Mouse (Mus musculus) forebrain, embryonic 13.5 days (tissue): Measurements from ENCODE around the gene Thrsp. TPM values are rescaled to one million over a fixed set of nuclear protein-coding genes. Genes with fewer than 3 reads are reported as not detected.
"Not testable (repeated sequence)": the region's sequence is repeated elsewhere in the genome, so short reads cannot be mapped to it uniquely, and the experiment has no call there.

Experiments
- ATAC-seq: fragments of 200-750 bp; cut with Nextera tagmentation; 2 replicates; pipeline ENCODE4 v1.8.0; 2017
- H3K27ac ChIP-seq: fragments of 300-500 bp; sonication (generic); 2 replicates; pipeline ENCODE4 v1.5.1; 2015; ENCODE audit warnings: inconsistent platforms, mild to moderate bottlenecking, moderate library complexity
- H3K27me3 ChIP-seq: fragments of 300-500 bp; sonication (generic); 2 replicates; pipeline ENCODE4 v1.6.1; 2015; ENCODE audit warnings: mild to moderate bottlenecking, inconsistent platforms
- H3K36me3 ChIP-seq: fragments of 300-500 bp; sonication (generic); 2 replicates; pipeline ENCODE4 v1.6.1; 2015; ENCODE audit warnings: mild to moderate bottlenecking, inconsistent platforms; ENCODE audit not compliant: poor library complexity, severe bottlenecking
- H3K4me1 ChIP-seq: fragments of 300-500 bp; sonication (generic); 2 replicates; pipeline ENCODE4 v1.6.1; 2015; ENCODE audit warnings: inconsistent platforms
- H3K4me2 ChIP-seq: fragments of 300-500 bp; sonication (generic); 2 replicates; pipeline ENCODE4 v1.6.1; 2015; ENCODE audit warnings: inconsistent platforms, mild to moderate bottlenecking, moderate library complexity
- H3K4me3 ChIP-seq: fragments of 300-500 bp; sonication (generic); 2 replicates; pipeline ENCODE4 v1.5.1; 2015; ENCODE audit warnings: mild to moderate bottlenecking, inconsistent platforms
- H3K9ac ChIP-seq: fragments of 300-500 bp; sonication (generic); 2 replicates; pipeline ENCODE4 v1.6.1; 2015; ENCODE audit warnings: mild to moderate bottlenecking, inconsistent platforms
- H3K9me3 ChIP-seq: fragments of 300-500 bp; sonication (generic); replicated peaks from 2 replicates; pipeline ENCODE4 v1.6.1; 2016; ENCODE audit warnings: inconsistent platforms
- WGBS: fragments of 180-500 bp; shearing (Covaris S2); methylation state at CpG from one replicate; pipeline ENCODE4 v1.1.7; 2015; 5-methylcytosine and 5-hydroxymethylcytosine counted together
- polyA plus RNA-seq: library from polyadenylated mRNA; unstranded; fragments of >200 nt; fragmentation: Nextera tagmentation; extraction: Ambion mirVana; gene quantifications from 2 replicates; pipeline ENCODE4 v1.2.1, GENCODE M21; 2015

Thrsp gene
- polyA plus RNA-seq: 1.4 and 1.7 TPM in 2 replicates

DNA sequence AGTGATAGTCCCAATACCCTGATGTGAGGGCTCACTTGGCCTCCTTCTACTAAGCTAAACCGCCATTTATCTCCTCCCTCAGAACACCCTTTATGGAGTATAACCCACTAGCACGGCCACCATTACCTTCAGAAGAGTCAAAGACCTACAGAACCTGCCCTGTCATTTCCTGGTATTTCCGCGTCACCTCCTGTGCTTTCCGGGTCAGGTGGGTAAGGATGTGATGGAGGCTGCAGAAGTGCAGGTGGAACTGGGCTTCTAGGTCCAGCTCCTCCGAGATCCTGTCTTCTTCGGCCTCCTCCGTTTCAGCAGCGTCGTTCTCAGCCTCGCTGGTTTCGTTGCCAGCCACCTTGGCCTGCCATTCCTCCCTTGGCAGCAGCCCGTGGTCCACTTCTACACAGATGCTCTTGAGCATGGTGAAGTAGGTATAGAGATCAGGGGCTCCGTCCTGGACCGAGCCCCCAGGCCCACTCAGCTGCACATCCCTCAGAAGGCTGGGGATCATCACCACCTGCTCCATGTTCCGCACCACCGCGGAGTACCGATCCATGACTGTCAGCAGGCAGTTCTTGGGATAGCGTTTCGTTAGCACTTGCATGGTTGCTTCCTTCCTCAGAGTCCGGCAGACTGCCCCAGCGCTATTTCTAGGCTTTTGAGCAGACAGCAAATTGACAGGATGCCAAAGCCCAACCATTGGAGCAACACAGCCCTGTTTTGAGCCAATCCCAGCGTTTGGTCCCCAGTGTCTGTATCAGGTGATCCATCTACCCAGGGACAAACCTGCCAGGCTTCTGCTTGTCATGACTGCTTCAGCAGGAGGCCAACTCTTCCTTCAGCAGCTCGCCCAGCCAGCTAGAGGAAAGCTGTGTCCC lies at the start of gene Thrsp:
Thrsp (minus strand) TSS at position 825 of the 872 bp plus-strand sequence.
- H3K27ac ChIP-seq: no peak within 1 kb of the TSS; the same call in 1 of the 2 replicates
- no peak within 1 kb of the TSS for H3K4me2 ChIP-seq
- no peak within 1 kb of the TSS for H3K9ac ChIP-seq
- no peak within 1 kb of the TSS for H3K4me3 ChIP-seq
- ATAC-seq: peak; percentile 53
- peaks cover 11% of the 10 kb centered on the region for H3K36me3 ChIP-seq
- H3K27me3 ChIP-seq: no peaks in the 10 kb centered on the region
- no peaks in the 10 kb centered on the region for H3K9me3 ChIP-seq
- 80% methylated on average over 25 of the region's 25 CpGs for WGBS
- H3K4me1 ChIP-seq: peaks cover 9% of the 10 kb centered on the region

DNA sequence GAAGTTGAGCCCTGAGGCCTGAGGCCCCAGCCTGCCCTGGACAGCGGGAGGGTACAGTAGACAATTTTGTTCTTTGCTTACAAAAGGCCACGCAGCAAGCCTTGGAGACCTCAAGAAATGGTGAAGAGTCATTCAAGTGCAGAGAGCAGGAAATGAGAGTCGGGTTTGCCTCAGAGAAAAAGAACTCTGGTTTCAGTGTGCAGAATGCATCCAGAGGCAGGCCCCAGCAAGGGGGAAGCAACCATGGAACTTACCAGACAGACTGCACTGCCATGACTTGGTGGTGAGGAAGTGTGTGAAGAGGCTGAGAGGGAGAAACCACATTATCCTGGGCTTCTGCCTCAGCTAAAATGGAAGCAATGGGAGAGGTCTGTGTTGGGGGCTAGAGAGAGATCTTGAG lies 38.0 kb upstream of the Thrsp start:
- no peak overlapping the region for H3K9ac ChIP-seq
- whole genome bisulfite sequencing: 87% methylated on average over 3 of the region's 3 CpGs
- H3K36me3 ChIP-seq: no peaks in the 10 kb centered on the region
- H3K4me1 ChIP-seq: peaks cover 13% of the 10 kb centered on the region
- no peak overlapping the region for H3K4me3 ChIP-seq
- no peak for ATAC-seq
- no peak overlapping the region for H3K4me2 ChIP-seq
- H3K9me3 ChIP-seq: no peaks in the 10 kb centered on the region
- H3K27ac ChIP-seq: no peak overlapping the region
- H3K27me3 ChIP-seq: no peaks in the 10 kb centered on the region

DNA sequence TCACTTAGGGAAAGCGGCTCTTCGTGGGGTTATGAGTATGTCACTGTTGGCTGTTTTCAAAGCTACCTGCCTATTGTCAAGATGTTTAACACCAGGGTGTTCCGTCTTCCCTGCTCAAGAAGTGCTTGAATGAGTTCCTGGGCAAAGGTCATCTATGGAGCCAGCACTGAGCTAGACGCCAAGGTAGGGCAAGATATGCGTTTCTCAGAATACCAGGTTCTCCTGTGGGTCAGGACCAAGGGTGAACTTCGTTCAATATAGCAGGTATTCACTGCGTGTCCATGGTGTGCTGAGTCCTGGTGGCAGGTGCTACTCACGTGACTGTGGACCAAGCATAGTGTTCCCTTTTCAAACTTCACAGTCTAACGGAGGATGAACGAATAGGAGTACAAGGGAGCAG lies 37.3 kb upstream of the Thrsp start:
- no peaks in the 10 kb centered on the region for H3K36me3 ChIP-seq
- WGBS: 95% methylated on average over 10 of the region's 10 CpGs
- H3K4me1 ChIP-seq: peaks cover 13% of the 10 kb centered on the region
- no peak for ATAC-seq
- H3K4me2 ChIP-seq: no peak overlapping the region
- no peak overlapping the region for H3K9ac ChIP-seq
- H3K27me3 ChIP-seq: no peaks in the 10 kb centered on the region
- no peaks in the 10 kb centered on the region; the same call in 1 of the 2 replicates for H3K9me3 ChIP-seq
- H3K27ac ChIP-seq: no peak overlapping the region
- no peak overlapping the region for H3K4me3 ChIP-seq

GRCm38 (mm10) chr7:97453141-97453921 lies 35.8 kb upstream of the Thrsp start:
- ATAC-seq: peak; percentile 61; the same call in 1 of the 2 replicates
- H3K27ac ChIP-seq: no peak overlapping the region
- H3K9ac ChIP-seq: peak overlapping the region; percentile 56; the same call in 1 of the 2 replicates
- H3K4me3 ChIP-seq: peak overlapping the region; percentile 31
- no peaks in the 10 kb centered on the region for H3K36me3 ChIP-seq
- H3K27me3 ChIP-seq: no peaks in the 10 kb centered on the region
- H3K4me1 ChIP-seq: peaks cover 13% of the 10 kb centered on the region
- peak overlapping the region; percentile 62 for H3K4me2 ChIP-seq
- WGBS: 10% methylated on average over 27 of the region's 27 CpGs
- H3K9me3 ChIP-seq: peaks cover 5% of the 10 kb centered on the region

GRCm38 (mm10) chr7:97452196-97452595 lies 34.7 kb upstream of the Thrsp start:
- Histone ChIP-seq H3K4me2 (no peak overlapping the region), H3K4me3 (no peak overlapping the region), H3K36me3 (no peaks in the 10 kb centered on the region), H3K9me3 (peaks cover 5% of the 10 kb centered on the region), H3K4me1 (peaks cover 18% of the 10 kb centered on the region), H3K27me3 (no peaks in the 10 kb centered on the region), H3K9ac (no peak overlapping the region), H3K27ac (no peak overlapping the region)
- 77% methylated on average over 6 of the region's 6 CpGs for WGBS
- no peak for ATAC-seq

- not testable (repeated sequence) for ATAC-seq, H3K36me3 ChIP-seq, H3K4me3 ChIP-seq, H3K4me2 ChIP-seq, H3K27ac ChIP-seq, H3K9ac ChIP-seq, H3K9me3 ChIP-seq, H3K27me3 ChIP-seq
- peaks cover 30% of the 10 kb centered on the region for H3K4me1 ChIP-seq
- 78% methylated on average over 2 of the region's 2 CpGs for WGBS
Observed at GRCm38 (mm10) chr7:97451023-97451422, 33.5 kb upstream of the Thrsp start, which contains the start of gene Kctd14. Gene Kctd14 (plus strand): TSS chr7:97451323.

GRCm38 (mm10) chr7:97447050-97447531 lies 29.6 kb upstream of the Thrsp start:
- H3K4me3 ChIP-seq: no peak overlapping the region
- no peaks in the 10 kb centered on the region for H3K27me3 ChIP-seq
- H3K4me2 ChIP-seq: no peak overlapping the region; the same call in 1 of the 2 replicates
- ATAC-seq: peak; percentile 57
- H3K9ac ChIP-seq: 0 out of 2 replicates have a peak overlapping the region, but pooled peaks have one; percentile 17
- 38% methylated on average over 6 of the region's 6 CpGs for WGBS
- peaks cover 23% of the 10 kb centered on the region for H3K4me1 ChIP-seq
- peak overlapping the region; percentile 98 for H3K27ac ChIP-seq
- peaks cover 5% of the 10 kb centered on the region for H3K9me3 ChIP-seq
- no peaks in the 10 kb centered on the region for H3K36me3 ChIP-seq

GRCm38 (mm10) chr7:97446171-97446925 lies 28.8 kb upstream of the Thrsp start:
- Histone ChIP-seq H3K27me3 (no peaks in the 10 kb centered on the region), H3K27ac (peak overlapping the region; percentile 98), H3K4me1 (peaks cover 23% of the 10 kb centered on the region), H3K9ac (peak overlapping the region; percentile 17; the same call in 1 of the 2 replicates), H3K4me2 (no peak overlapping the region; the same call in 1 of the 2 replicates), H3K9me3 (peaks cover 5% of the 10 kb centered on the region), H3K4me3 (no peak overlapping the region), H3K36me3 (no peaks in the 10 kb centered on the region)
- ATAC-seq: peak; percentile 96
- 20% methylated on average over 6 of the region's 6 CpGs for WGBS

DNA sequence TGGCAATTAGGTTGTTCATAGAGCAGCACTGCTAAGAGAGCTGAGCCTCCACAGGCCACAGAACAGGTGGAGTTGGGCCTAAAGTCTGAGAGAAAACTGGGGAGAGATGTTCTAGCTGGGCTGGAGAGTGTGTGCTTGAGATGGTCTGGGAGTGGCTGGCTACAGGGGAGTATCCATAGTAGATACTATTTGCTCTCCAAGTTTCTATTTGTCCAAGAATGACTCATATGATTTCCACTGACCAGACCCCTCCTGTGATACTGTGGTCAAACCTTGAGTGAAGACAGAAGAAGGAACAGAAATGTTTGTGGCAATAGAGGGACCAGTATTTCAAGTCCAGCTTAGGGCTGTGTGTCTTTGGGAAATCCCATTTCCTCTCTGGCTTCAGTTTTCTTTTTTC lies 21.5 kb upstream of the Thrsp start:
- peaks cover 4% of the 10 kb centered on the region; the same call in 1 of the 2 replicates for H3K4me1 ChIP-seq
- no peak for ATAC-seq
- H3K9ac ChIP-seq: no peak overlapping the region
- H3K4me2 ChIP-seq: no peak overlapping the region
- no peak overlapping the region for H3K27ac ChIP-seq
- H3K9me3 ChIP-seq: no peaks in the 10 kb centered on the region
- H3K36me3 ChIP-seq: no peaks in the 10 kb centered on the region
- H3K4me3 ChIP-seq: no peak overlapping the region
- H3K27me3 ChIP-seq: no peaks in the 10 kb centered on the region

- Histone ChIP-seq H3K4me1 (peaks cover 24% of the 10 kb centered on the region), H3K27me3 (no peaks in the 10 kb centered on the region), H3K9me3 (no peaks in the 10 kb centered on the region), H3K4me3 (no peak overlapping the region), H3K36me3 (no peaks in the 10 kb centered on the region), H3K9ac (no peak overlapping the region), H3K4me2 (no peak overlapping the region), H3K27ac (no peak overlapping the region)
- no peak for ATAC-seq
- WGBS: 85% methylated on average over 10 of the region's 10 CpGs
Observed at GRCm38 (mm10) chr7:97434517-97434916, 17.0 kb upstream of the Thrsp start.

DNA sequence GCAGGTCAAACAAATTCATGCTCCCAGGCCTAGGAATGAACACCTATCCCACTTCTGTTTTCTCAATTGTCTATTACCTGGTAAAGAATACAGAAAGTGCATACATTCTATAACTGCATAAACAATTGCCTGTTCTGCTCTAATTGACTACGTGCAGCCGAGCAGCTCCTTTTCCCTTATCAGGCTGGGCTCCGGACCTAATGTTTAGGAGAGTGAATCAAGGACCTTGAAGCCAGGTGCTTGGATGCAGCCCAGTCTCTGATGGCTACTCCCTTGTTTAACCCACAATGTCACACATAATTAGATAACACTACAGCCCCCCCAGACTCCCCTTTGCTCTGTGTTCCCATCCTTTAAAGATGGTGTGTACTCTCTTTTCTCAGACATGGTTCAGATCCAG lies 16.0 kb upstream of the Thrsp start:
- WGBS: 79% methylated on average over 3 of the region's 3 CpGs
- ATAC-seq, H3K36me3 ChIP-seq, H3K9ac ChIP-seq, H3K4me3 ChIP-seq, H3K4me2 ChIP-seq, H3K27ac ChIP-seq, H3K27me3 ChIP-seq, H3K9me3 ChIP-seq: not testable (repeated sequence)
- peaks cover 30% of the 10 kb centered on the region for H3K4me1 ChIP-seq
